Mouse (Mus musculus) thymus, postnatal 36 days (tissue): ENCODE results near the gene Mrpl4.
"Not testable (repeated sequence)": the region's sequence is repeated elsewhere in the genome, so short reads cannot be mapped to it uniquely, and the experiment has no call there.

ENCODE experiments used
- DNase-seq, 2 experiments: peaks; one replicate each; pipeline ENCODE4 v3.0.0; 2022; ENCODE audit warnings: mixed read lengths in 2 of 2

Mrpl4 gene

GRCm38 (mm10) chr9:20986952-20987686 is 15.4 kb upstream of the Mrpl4 start:
- DNase-seq: no peak

GRCm38 (mm10) chr9:20987953-20988352 is 14.6 kb upstream of the Mrpl4 start:
- DNase-seq: peak; percentile 16 to 37

- no peak for DNase-seq
Observed at GRCm38 (mm10) chr9:20990861-20991260, 11.7 kb upstream of the Mrpl4 start.

- DNase-seq: no peak
Observed at GRCm38 (mm10) chr9:20991587-20991986, 11.0 kb upstream of the Mrpl4 start.

GRCm38 (mm10) chr9:20993165-20993898 is 9.2 kb upstream of the Mrpl4 start:
- no peak for DNase-seq

- no peak for DNase-seq
Observed at GRCm38 (mm10) chr9:20995069-20995468, 7.5 kb upstream of the Mrpl4 start.

GRCm38 (mm10) chr9:20997065-20997464 is 5.5 kb upstream of the Mrpl4 start:
- no peak for DNase-seq

GRCm38 (mm10) chr9:20998337-20998736 is 4.2 kb upstream of the Mrpl4 start:
- DNase-seq: not testable (repeated sequence)

- no peak for DNase-seq
Observed at GRCm38 (mm10) chr9:21000811-21001210, 1.7 kb upstream of the Mrpl4 start.

GRCm38 (mm10) chr9:21001651-21002200 is 812 bp upstream of the Mrpl4 start:
- DNase-seq: no peak

- no peak for DNase-seq
Observed at GRCm38 (mm10) chr9:21002270-21002626, 290 bp upstream of the Mrpl4 start.

- no peak for DNase-seq
Observed at GRCm38 (mm10) chr9:21007313-21007952, 4.9 kb downstream of the Mrpl4 start.

- no peak for DNase-seq
Observed at GRCm38 (mm10) chr9:21008007-21008406, 5.5 kb downstream of the Mrpl4 start.

GRCm38 (mm10) chr9:21010362-21010761 is 7.8 kb downstream of the Mrpl4 start:
- DNase-seq: no peak

GRCm38 (mm10) chr9:21010939-21011541 is 8.5 kb downstream of the Mrpl4 start:
- DNase-seq: not testable (repeated sequence)

- DNase-seq: no peak
Observed at GRCm38 (mm10) chr9:21011846-21012312, 9.3 kb downstream of the Mrpl4 start.

- DNase-seq: no peak
Observed at GRCm38 (mm10) chr9:21012368-21012767, 9.8 kb downstream of the Mrpl4 start.

- DNase-seq: peak; percentile 69 to 78
Observed at GRCm38 (mm10) chr9:21014691-21015570, 12.4 kb downstream of the Mrpl4 start.

GRCm38 (mm10) chr9:21015571-21016130 is 13.1 kb downstream of the Mrpl4 start, which contains the start of gene Icam1:
Gene Icam1 (plus strand): TSS chr9:21015985.
- DNase-seq: peak; percentile 86 to 89

GRCm38 (mm10) chr9:21016331-21017176 is 14.0 kb downstream of the Mrpl4 start:
- peak; percentile 22 to 46 for DNase-seq
